Mouse (Mus musculus): ENCODE results near the gene Trim2. TPM values are rescaled to one million over a fixed set of nuclear protein-coding genes. Genes with fewer than 3 reads are reported as not detected.

Gene Trim2
- polyA plus RNA-seq, 1 experiment from 2014 or later = 177 TPM

GRCm38 (mm10) chr3:84136509-84136908 is 170.2 kb downstream of the Trim2 start:
- Histone ChIP-seq H3K9ac (replicated peaks) (no peak overlapping the region), H3K4me1 (replicated peaks) (no peaks in the 10 kb centered on the region), H3K36me3 (no peaks in the 10 kb centered on the region), H3K9me3 (no peaks in the 10 kb centered on the region), H3K27ac (no peak overlapping the region), H3K4me2 (replicated peaks) (no peak overlapping the region), H3K4me3 (replicated peaks) (no peak overlapping the region), H3K27me3 (no peaks in the 10 kb centered on the region)
- no peak for ATAC-seq
- 90% methylated on average over 7 of the region's 7 CpGs for WGBS

- H3K36me3 ChIP-seq = no peaks in the 10 kb centered on the region
- H3K4me1 ChIP-seq (replicated peaks) = no peaks in the 10 kb centered on the region
- no peak overlapping the region for H3K9ac ChIP-seq (replicated peaks)
- no peaks in the 10 kb centered on the region for H3K9me3 ChIP-seq
- no peak for ATAC-seq
- no peak overlapping the region for H3K27ac ChIP-seq
- H3K4me3 ChIP-seq (replicated peaks) = no peak overlapping the region
- H3K27me3 ChIP-seq = no peaks in the 10 kb centered on the region
- no peak overlapping the region for H3K4me2 ChIP-seq (replicated peaks)
- 77% methylated on average over 6 of the region's 6 CpGs for WGBS
These were observed 170.7 kb downstream of the Trim2 start for GRCm38 (mm10) chr3:84135933-84136332.

- WGBS = 32% methylated on average over 9 of the region's 9 CpGs
- no peak overlapping the region for H3K9ac ChIP-seq (replicated peaks)
- H3K27me3 ChIP-seq = no peaks in the 10 kb centered on the region
- H3K4me2 ChIP-seq (replicated peaks) = no peak overlapping the region
- H3K4me1 ChIP-seq (replicated peaks) = no peaks in the 10 kb centered on the region
- H3K4me3 ChIP-seq (replicated peaks) = no peak overlapping the region
- 0 out of 2 replicates have a peak, but pooled peaks have one; percentile 34 for ATAC-seq
- no peaks in the 10 kb centered on the region for H3K36me3 ChIP-seq
- H3K9me3 ChIP-seq = no peaks in the 10 kb centered on the region
- H3K27ac ChIP-seq = no peak overlapping the region
These were observed 171.3 kb downstream of the Trim2 start for GRCm38 (mm10) chr3:84135387-84135786.

- no peak overlapping the region for H3K9ac ChIP-seq (replicated peaks)
- no peaks in the 10 kb centered on the region for H3K9me3 ChIP-seq
- WGBS = 93% methylated on average over 3 of the region's 3 CpGs
- H3K36me3 ChIP-seq = no peaks in the 10 kb centered on the region
- no peak overlapping the region for H3K27ac ChIP-seq
- no peaks in the 10 kb centered on the region for H3K27me3 ChIP-seq
- H3K4me1 ChIP-seq (replicated peaks) = no peaks in the 10 kb centered on the region
- no peak overlapping the region for H3K4me2 ChIP-seq (replicated peaks)
- ATAC-seq = no peak
- no peak overlapping the region for H3K4me3 ChIP-seq (replicated peaks)
These were observed 175.3 kb downstream of the Trim2 start for GRCm38 (mm10) chr3:84131369-84131768.

- WGBS = 81% methylated on average over 5 of the region's 5 CpGs
- Histone ChIP-seq H3K9me3 (no peaks in the 10 kb centered on the region), H3K36me3 (no peaks in the 10 kb centered on the region), H3K27me3 (no peaks in the 10 kb centered on the region), H3K4me3 (replicated peaks) (no peak overlapping the region), H3K4me1 (replicated peaks) (no peaks in the 10 kb centered on the region), H3K9ac (replicated peaks) (no peak overlapping the region), H3K4me2 (replicated peaks) (no peak overlapping the region), H3K27ac (no peak overlapping the region)
- ATAC-seq = no peak
These were observed 175.9 kb downstream of the Trim2 start for GRCm38 (mm10) chr3:84130776-84131175.

- Histone ChIP-seq H3K4me2 (replicated peaks) (no peak overlapping the region), H3K4me3 (replicated peaks) (no peak overlapping the region), H3K27me3 (no peaks in the 10 kb centered on the region), H3K27ac (no peak overlapping the region), H3K36me3 (no peaks in the 10 kb centered on the region), H3K4me1 (replicated peaks) (no peaks in the 10 kb centered on the region), H3K9ac (replicated peaks) (no peak overlapping the region), H3K9me3 (no peaks in the 10 kb centered on the region)
- no peak for ATAC-seq
- WGBS = 83% methylated on average over 11 of the region's 11 CpGs
These were observed 177.5 kb downstream of the Trim2 start for GRCm38 (mm10) chr3:84128871-84129870.

GRCm38 (mm10) chr3:84127431-84127830 is 179.2 kb downstream of the Trim2 start:
- Histone ChIP-seq H3K36me3 (no peaks in the 10 kb centered on the region), H3K27me3 (no peaks in the 10 kb centered on the region), H3K27ac (no peak overlapping the region), H3K4me1 (replicated peaks) (no peaks in the 10 kb centered on the region), H3K4me3 (replicated peaks) (no peak overlapping the region), H3K9me3 (no peaks in the 10 kb centered on the region), H3K9ac (replicated peaks) (no peak overlapping the region), H3K4me2 (replicated peaks) (no peak overlapping the region)
- no peak for ATAC-seq
- 90% methylated on average over 2 of the region's 2 CpGs for WGBS

GRCm38 (mm10) chr3:84126721-84127120 is 180.0 kb downstream of the Trim2 start:
- no peaks in the 10 kb centered on the region for H3K27me3 ChIP-seq
- H3K4me2 ChIP-seq (replicated peaks) = no peak overlapping the region
- H3K4me3 ChIP-seq (replicated peaks) = no peak overlapping the region
- ATAC-seq = no peak
- H3K36me3 ChIP-seq = no peaks in the 10 kb centered on the region
- H3K9ac ChIP-seq (replicated peaks) = no peak overlapping the region
- no peaks in the 10 kb centered on the region for H3K9me3 ChIP-seq
- no peaks in the 10 kb centered on the region for H3K4me1 ChIP-seq (replicated peaks)
- no peak overlapping the region for H3K27ac ChIP-seq
- WGBS = 88% methylated on average over 3 of the region's 3 CpGs

- H3K4me2 ChIP-seq (replicated peaks) = no peak overlapping the region
- H3K36me3 ChIP-seq = no peaks in the 10 kb centered on the region
- no peak overlapping the region for H3K4me3 ChIP-seq (replicated peaks)
- no peaks in the 10 kb centered on the region for H3K9me3 ChIP-seq
- H3K9ac ChIP-seq (replicated peaks) = no peak overlapping the region
- no peak overlapping the region for H3K27ac ChIP-seq
- WGBS = 70% methylated on average over 6 of the region's 6 CpGs
- no peaks in the 10 kb centered on the region for H3K27me3 ChIP-seq
- no peak for ATAC-seq
- H3K4me1 ChIP-seq (replicated peaks) = no peaks in the 10 kb centered on the region
These were observed 180.9 kb downstream of the Trim2 start for GRCm38 (mm10) chr3:84125704-84126289.

GRCm38 (mm10) chr3:84123461-84123860 is 183.2 kb downstream of the Trim2 start:
- 86% methylated on average over 3 of the region's 3 CpGs for WGBS

GRCm38 (mm10) chr3:84118718-84119117 is 188.0 kb downstream of the Trim2 start:
- H3K4me3 ChIP-seq (replicated peaks) = no peak overlapping the region
- H3K27ac ChIP-seq = no peak overlapping the region
- H3K4me2 ChIP-seq (replicated peaks) = no peak overlapping the region
- H3K36me3 ChIP-seq = no peaks in the 10 kb centered on the region
- no peaks in the 10 kb centered on the region for H3K4me1 ChIP-seq (replicated peaks)
- no peak for ATAC-seq
- no peak overlapping the region for H3K9ac ChIP-seq (replicated peaks)
- no peaks in the 10 kb centered on the region for H3K27me3 ChIP-seq
- no peaks in the 10 kb centered on the region for H3K9me3 ChIP-seq
- WGBS = 83% methylated on average over 7 of the region's 7 CpGs

More at GRCm38 (mm10) chr3:84123461-84123860, 183.2 kb downstream of the Trim2 start:
- ATAC-seq = no peak
- Histone ChIP-seq H3K9ac (replicated peaks) (no peak overlapping the region), H3K36me3 (no peaks in the 10 kb centered on the region), H3K9me3 (no peaks in the 10 kb centered on the region), H3K27me3 (no peaks in the 10 kb centered on the region), H3K27ac (no peak overlapping the region), H3K4me2 (replicated peaks) (no peak overlapping the region), H3K4me1 (replicated peaks) (no peaks in the 10 kb centered on the region), H3K4me3 (replicated peaks) (no peak overlapping the region)

GRCm38 (mm10) chr3:84118178-84118577 is 188.5 kb downstream of the Trim2 start:
- no peak overlapping the region for H3K4me2 ChIP-seq (replicated peaks)
- no peaks in the 10 kb centered on the region for H3K36me3 ChIP-seq
- H3K4me3 ChIP-seq (replicated peaks) = no peak overlapping the region
- H3K27ac ChIP-seq = no peak overlapping the region
- no peaks in the 10 kb centered on the region for H3K27me3 ChIP-seq
- no peak overlapping the region for H3K9ac ChIP-seq (replicated peaks)
- WGBS = 89% methylated on average over 7 of the region's 7 CpGs
- H3K9me3 ChIP-seq = no peaks in the 10 kb centered on the region
- ATAC-seq = no peak
- no peaks in the 10 kb centered on the region for H3K4me1 ChIP-seq (replicated peaks)

Data from midbrain, embryonic 13.5 days (tissue).